Mouse (Mus musculus) forebrain, embryonic 15.5 days (tissue): Measurements from ENCODE around the gene Spock1. TPM values are rescaled to one million over a fixed set of nuclear protein-coding genes. Genes with fewer than 3 reads are reported as not detected.

Experiments
- ATAC-seq: fragments of 200-750 bp; cut with Nextera tagmentation; replicated peaks from 2 replicates; pipeline ENCODE4 v1.8.0; 2017; ENCODE audit warnings: mild to moderate bottlenecking, moderate TSS enrichment, moderate library complexity
- H3K27ac ChIP-seq: fragments of 300-500 bp; sonication (generic); replicated peaks from 2 replicates; pipeline ENCODE4 v1.5.1; 2015; ENCODE audit warnings: mild to moderate bottlenecking, inconsistent platforms
- H3K27me3 ChIP-seq: fragments of 300-500 bp; sonication (generic); 2 replicates; pipeline ENCODE4 v1.6.1; 2015; ENCODE audit warnings: inconsistent platforms
- H3K36me3 ChIP-seq: fragments of 300-500 bp; sonication (generic); 2 replicates; pipeline ENCODE4 v1.6.1; 2015; ENCODE audit warnings: mild to moderate bottlenecking, inconsistent platforms
- H3K4me1 ChIP-seq: fragments of 300-500 bp; sonication (generic); 2 replicates; pipeline ENCODE4 v1.6.1; 2015; ENCODE audit warnings: inconsistent platforms
- H3K4me2 ChIP-seq: fragments of 300-500 bp; sonication (generic); replicated peaks from 2 replicates; pipeline ENCODE4 v1.6.1; 2015; ENCODE audit warnings: mild to moderate bottlenecking, inconsistent platforms
- H3K4me3 ChIP-seq: fragments of 300-500 bp; sonication (generic); 2 replicates; pipeline ENCODE4 v1.5.1; 2015; ENCODE audit warnings: mild to moderate bottlenecking, inconsistent platforms
- H3K9ac ChIP-seq: fragments of 300-500 bp; sonication (generic); replicated peaks from 2 replicates; pipeline ENCODE4 v1.6.1; 2015; ENCODE audit warnings: mild to moderate bottlenecking, inconsistent platforms
- H3K9me3 ChIP-seq: fragments of 300-500 bp; sonication (generic); 2 replicates; pipeline ENCODE4 v1.6.1; 2016; ENCODE audit warnings: inconsistent platforms
- WGBS: fragments of 180-500 bp; shearing (Covaris S2); methylation state at CpG from one replicate; pipeline ENCODE4 v1.1.7; 2015; ENCODE audit warnings: mixed read lengths; 5-methylcytosine and 5-hydroxymethylcytosine counted together
- polyA plus RNA-seq: library from polyadenylated mRNA; unstranded; fragments of >200 nt; fragmentation: Nextera tagmentation; extraction: Ambion mirVana; gene quantifications from 2 replicates; pipeline ENCODE4 v1.2.1, GENCODE M21; 2015

Spock1 gene
- polyA plus RNA-seq, 1 experiment from 2014 or later, result 35.9 TPM

- H3K4me2 ChIP-seq, result no peak overlapping the region
- H3K36me3 ChIP-seq, result no peaks in the 10 kb centered on the region
- H3K27ac ChIP-seq, result no peak overlapping the region
- H3K9me3 ChIP-seq, result no peaks in the 10 kb centered on the region
- H3K4me3 ChIP-seq, result no peak overlapping the region
- H3K9ac ChIP-seq, result no peak overlapping the region
- ATAC-seq, result no peak
- WGBS, result 74% methylated on average over 4 of the region's 4 CpGs
- peaks cover 12% of the 10 kb centered on the region for H3K4me1 ChIP-seq
- H3K27me3 ChIP-seq, result no peaks in the 10 kb centered on the region
These were observed 245.6 kb downstream of the Spock1 start for GRCm38 (mm10) chr13:57662554-57662953.

DNA sequence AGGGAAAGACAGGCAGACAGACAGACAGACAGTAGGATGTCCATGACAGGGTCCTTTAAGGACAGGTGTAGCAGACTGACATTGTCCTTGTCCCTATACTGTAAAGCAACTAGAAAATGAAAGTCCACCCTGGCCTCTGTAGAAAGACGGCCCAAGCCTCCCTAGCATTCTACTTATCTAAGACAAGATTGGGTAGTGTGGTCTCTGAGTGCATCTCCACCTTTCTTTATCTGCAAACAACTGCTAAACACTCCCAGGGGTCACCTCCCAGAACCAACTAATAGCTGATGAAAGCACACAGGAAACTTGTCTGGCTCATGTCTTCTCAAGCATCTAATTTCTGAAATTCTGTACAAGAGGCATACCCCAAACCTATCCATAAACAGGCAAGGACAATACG, 247.6 kb downstream of the Spock1 start:
- Histone ChIP-seq H3K4me2 (no peak overlapping the region), H3K4me3 (no peak overlapping the region), H3K27me3 (no peaks in the 10 kb centered on the region), H3K36me3 (no peaks in the 10 kb centered on the region), H3K4me1 (no peaks in the 10 kb centered on the region), H3K9ac (no peak overlapping the region), H3K9me3 (no peaks in the 10 kb centered on the region), H3K27ac (no peak overlapping the region)
- 95% methylated on average over 2 of the region's 2 CpGs for WGBS
- no peak for ATAC-seq

DNA sequence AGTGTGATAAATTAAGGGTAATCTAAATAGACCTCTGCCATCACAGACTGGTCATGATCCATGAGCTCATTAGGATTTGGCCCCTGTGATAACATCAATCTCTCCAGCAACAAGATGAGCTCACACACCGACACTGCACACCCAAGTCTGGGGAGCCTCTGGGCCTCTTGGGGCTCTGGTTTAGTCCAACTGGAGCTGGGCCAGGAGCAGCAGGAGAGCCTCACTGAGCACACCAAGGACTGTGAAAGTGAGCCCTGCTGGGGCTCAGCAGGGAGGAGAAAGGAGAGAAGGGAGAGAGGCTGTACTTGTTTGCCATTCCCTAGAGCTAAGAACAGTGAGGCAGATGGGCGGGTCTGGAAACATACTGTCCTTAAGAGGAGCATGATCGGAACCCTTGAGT, 248.3 kb downstream of the Spock1 start:
- Histone ChIP-seq H3K36me3 (no peaks in the 10 kb centered on the region), H3K27me3 (no peaks in the 10 kb centered on the region), H3K4me3 (no peak overlapping the region), H3K9ac (no peak overlapping the region), H3K27ac (no peak overlapping the region), H3K4me2 (no peak overlapping the region), H3K4me1 (no peaks in the 10 kb centered on the region), H3K9me3 (no peaks in the 10 kb centered on the region)
- ATAC-seq, result no peak
- WGBS, result 81% methylated on average over 3 of the region's 3 CpGs

DNA sequence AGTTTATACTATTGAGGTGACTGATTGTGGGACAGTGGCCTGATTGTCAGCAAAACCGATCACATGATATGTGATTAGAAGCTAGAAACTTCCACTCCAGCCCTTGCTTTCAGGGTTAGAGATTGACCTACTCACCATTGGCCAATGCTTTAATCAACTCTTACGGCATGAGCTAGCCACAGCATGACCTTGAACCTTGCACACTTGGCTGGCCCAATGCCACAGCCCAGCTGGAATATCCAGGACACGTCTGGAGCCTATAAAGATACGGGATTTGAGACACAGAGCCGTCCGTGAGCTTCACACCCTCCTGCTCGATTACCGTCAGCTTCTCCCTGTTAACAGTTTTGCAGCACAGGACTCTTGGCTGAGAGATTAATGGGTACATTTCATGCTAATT, 251.5 kb downstream of the Spock1 start:
- H3K9me3 ChIP-seq, result no peaks in the 10 kb centered on the region
- 69% methylated on average over 8 of the region's 8 CpGs for WGBS
- no peaks in the 10 kb centered on the region for H3K4me1 ChIP-seq
- no peak overlapping the region for H3K9ac ChIP-seq
- H3K36me3 ChIP-seq, result no peaks in the 10 kb centered on the region
- no peak overlapping the region for H3K4me2 ChIP-seq
- H3K27ac ChIP-seq, result no peak overlapping the region
- no peaks in the 10 kb centered on the region for H3K27me3 ChIP-seq
- H3K4me3 ChIP-seq, result no peak overlapping the region
- ATAC-seq, result no peak

GRCm38 (mm10) chr13:57654362-57654761, 253.8 kb downstream of the Spock1 start:
- Histone ChIP-seq H3K4me3 (no peak overlapping the region), H3K9ac (no peak overlapping the region), H3K27ac (0 out of 2 replicates have a peak overlapping the region, but pooled peaks have one; percentile 1), H3K36me3 (no peaks in the 10 kb centered on the region), H3K4me2 (no peak overlapping the region), H3K27me3 (no peaks in the 10 kb centered on the region), H3K9me3 (no peaks in the 10 kb centered on the region), H3K4me1 (peaks cover 9% of the 10 kb centered on the region)
- no peak for ATAC-seq
- 73% methylated on average over 7 of the region's 7 CpGs for WGBS

- H3K4me2 ChIP-seq, result no peak overlapping the region
- H3K4me3 ChIP-seq, result no peak overlapping the region
- no peak overlapping the region for H3K27ac ChIP-seq
- no peaks in the 10 kb centered on the region for H3K36me3 ChIP-seq
- ATAC-seq, result no peak
- WGBS, result 66% methylated on average over 4 of the region's 4 CpGs
- H3K9me3 ChIP-seq, result no peaks in the 10 kb centered on the region
- H3K4me1 ChIP-seq, result peaks cover 15% of the 10 kb centered on the region
- no peak overlapping the region for H3K9ac ChIP-seq
- no peaks in the 10 kb centered on the region for H3K27me3 ChIP-seq
These were observed 256.9 kb downstream of the Spock1 start for GRCm38 (mm10) chr13:57651236-57651635.

DNA sequence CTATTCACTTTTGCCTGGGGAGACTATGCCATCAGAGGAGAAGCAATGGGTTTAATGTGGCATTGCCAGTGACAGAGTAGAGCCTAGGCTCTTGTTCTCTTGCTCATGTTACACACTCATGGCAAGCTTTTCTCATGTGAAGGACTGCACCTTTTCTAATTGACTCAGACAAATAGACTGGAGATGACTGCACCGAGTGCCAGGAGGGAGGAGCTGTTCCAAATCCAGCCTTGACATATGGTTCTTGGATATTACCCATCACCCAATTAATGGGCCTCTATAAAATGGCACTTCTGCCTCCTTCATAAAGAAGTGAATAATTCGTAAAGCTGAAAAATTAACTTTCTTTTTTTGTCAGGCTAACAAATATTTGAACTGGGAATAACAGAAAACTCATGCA, 259.3 kb downstream of the Spock1 start:
- 48% methylated on average over 2 of the region's 2 CpGs for WGBS
- Histone ChIP-seq H3K9ac (no peak overlapping the region), H3K9me3 (no peaks in the 10 kb centered on the region), H3K4me3 (no peak overlapping the region), H3K27ac (no peak overlapping the region), H3K27me3 (no peaks in the 10 kb centered on the region), H3K36me3 (no peaks in the 10 kb centered on the region), H3K4me1 (peaks cover 15% of the 10 kb centered on the region), H3K4me2 (no peak overlapping the region)
- no peak for ATAC-seq

DNA sequence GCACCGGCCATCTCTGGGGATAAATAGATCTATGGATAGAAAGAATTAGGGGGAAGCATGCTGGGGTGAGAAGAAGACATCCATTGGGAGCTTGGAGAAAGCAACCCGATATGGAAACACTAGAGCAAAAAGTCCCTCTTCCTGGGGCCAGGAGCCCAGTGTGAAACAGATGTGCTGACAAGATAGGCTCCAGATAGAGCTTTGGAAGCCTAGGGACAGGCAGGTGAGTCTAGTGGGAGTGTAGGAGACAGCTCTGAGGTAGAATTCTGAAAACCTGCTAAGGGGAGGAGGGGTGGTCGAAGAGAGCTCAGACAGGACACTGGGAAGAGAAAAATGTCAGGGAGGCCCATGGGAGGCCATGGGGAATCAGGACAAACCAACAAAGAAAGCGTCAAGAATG, 260.7 kb downstream of the Spock1 start:
- Histone ChIP-seq H3K36me3 (no peaks in the 10 kb centered on the region), H3K9ac (no peak overlapping the region), H3K4me1 (peaks cover 18% of the 10 kb centered on the region), H3K9me3 (no peaks in the 10 kb centered on the region), H3K27me3 (no peaks in the 10 kb centered on the region), H3K4me3 (no peak overlapping the region), H3K4me2 (no peak overlapping the region), H3K27ac (no peak overlapping the region)
- 86% methylated on average over 4 of the region's 4 CpGs for WGBS
- no peak for ATAC-seq

DNA sequence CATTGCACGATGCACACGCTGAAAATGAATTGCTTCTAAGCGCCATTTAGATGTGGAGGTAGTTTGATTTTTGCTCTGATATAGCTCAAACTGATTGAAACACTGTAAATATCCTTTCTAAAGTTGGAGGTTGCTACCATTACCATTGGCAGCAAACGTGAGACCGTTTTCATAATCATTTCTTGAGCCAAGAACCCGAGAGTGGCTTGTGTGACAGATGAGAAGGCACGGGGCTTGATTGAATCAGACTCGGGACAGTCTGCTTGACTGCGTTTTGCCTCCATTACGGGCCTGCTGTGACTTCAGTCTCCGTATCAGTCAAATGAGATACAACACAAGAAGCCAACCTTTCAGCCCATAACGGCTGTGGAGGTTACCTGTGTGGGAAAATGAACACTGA, 265.1 kb downstream of the Spock1 start:
- Histone ChIP-seq H3K9me3 (no peaks in the 10 kb centered on the region), H3K9ac (no peak overlapping the region), H3K36me3 (no peaks in the 10 kb centered on the region), H3K4me2 (no peak overlapping the region), H3K4me3 (no peak overlapping the region), H3K27me3 (no peaks in the 10 kb centered on the region), H3K27ac (peak overlapping the region; percentile 53), H3K4me1 (peaks cover 13% of the 10 kb centered on the region)
- WGBS, result 59% methylated on average over 12 of the region's 12 CpGs
- no peak for ATAC-seq

DNA sequence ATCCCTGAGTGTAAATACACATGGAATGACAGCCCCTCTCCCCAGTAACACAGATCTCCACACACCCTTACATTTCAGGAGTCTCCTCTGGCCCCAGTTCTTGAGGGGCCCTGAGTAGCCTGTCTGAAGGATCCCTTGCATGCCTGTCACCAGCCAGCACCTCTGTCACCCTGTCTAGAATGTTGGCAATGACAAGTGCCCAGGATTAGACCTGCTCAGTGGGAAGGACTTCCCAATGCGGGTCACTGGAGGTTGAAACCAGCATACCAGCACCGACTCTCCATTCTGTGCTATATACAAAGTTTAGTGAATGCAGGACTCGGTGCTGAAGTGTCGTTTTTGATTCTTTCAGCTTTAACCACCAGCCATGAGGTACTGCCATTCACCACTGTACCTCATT, 266.5 kb downstream of the Spock1 start:
- Histone ChIP-seq H3K27me3 (no peaks in the 10 kb centered on the region), H3K36me3 (no peaks in the 10 kb centered on the region), H3K9me3 (no peaks in the 10 kb centered on the region), H3K9ac (no peak overlapping the region), H3K4me1 (peaks cover 27% of the 10 kb centered on the region), H3K4me2 (no peak overlapping the region), H3K4me3 (no peak overlapping the region), H3K27ac (no peak overlapping the region)
- ATAC-seq, result no peak
- 81% methylated on average over 4 of the region's 4 CpGs for WGBS

- H3K4me2 ChIP-seq, result no peak overlapping the region
- H3K4me3 ChIP-seq, result no peak overlapping the region
- no peaks in the 10 kb centered on the region for H3K27me3 ChIP-seq
- peaks cover 33% of the 10 kb centered on the region for H3K4me1 ChIP-seq
- no peaks in the 10 kb centered on the region for H3K36me3 ChIP-seq
- no peaks in the 10 kb centered on the region for H3K9me3 ChIP-seq
- H3K9ac ChIP-seq, result no peak overlapping the region
- no peak overlapping the region for H3K27ac ChIP-seq
- 79% methylated on average over 2 of the region's 2 CpGs for WGBS
- ATAC-seq, result no peak
These were observed 267.2 kb downstream of the Spock1 start for GRCm38 (mm10) chr13:57640968-57641367.

GRCm38 (mm10) chr13:57638820-57639219, 269.3 kb downstream of the Spock1 start:
- no peak for ATAC-seq
- Histone ChIP-seq H3K4me3 (no peak overlapping the region), H3K36me3 (no peaks in the 10 kb centered on the region), H3K9me3 (no peaks in the 10 kb centered on the region), H3K27ac (peak overlapping the region; percentile 81), H3K4me2 (no peak overlapping the region), H3K9ac (no peak overlapping the region), H3K4me1 (peaks cover 35% of the 10 kb centered on the region), H3K27me3 (no peaks in the 10 kb centered on the region)
- 67% methylated on average over 5 of the region's 5 CpGs for WGBS

DNA sequence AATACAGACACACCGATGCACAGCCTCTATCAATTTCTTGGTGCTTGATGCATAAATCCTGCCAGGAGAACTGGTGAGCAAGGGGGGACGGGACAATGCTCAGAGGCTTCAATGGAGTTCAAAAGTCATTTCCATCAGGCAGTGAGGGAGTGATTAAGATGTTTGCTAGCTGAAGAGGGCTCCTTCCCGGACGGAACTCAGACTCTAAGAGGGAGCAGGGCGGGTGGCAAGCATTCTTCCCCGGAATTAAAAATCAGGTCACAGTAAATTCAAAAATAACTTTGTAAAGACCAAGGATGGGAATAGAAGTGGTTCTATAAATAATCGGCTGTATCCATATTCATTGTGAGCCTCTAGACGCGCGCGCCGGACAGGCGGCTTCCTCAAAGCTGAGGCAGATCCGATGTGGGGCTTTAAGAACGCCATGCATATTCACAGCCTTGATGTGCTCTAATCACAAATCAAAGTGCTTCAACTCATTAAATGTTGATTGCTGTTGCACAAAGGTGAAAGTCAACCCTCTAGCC, 270.5 kb downstream of the Spock1 start:
- WGBS, result 56% methylated on average over 15 of the region's 15 CpGs
- no peaks in the 10 kb centered on the region for H3K27me3 ChIP-seq
- H3K36me3 ChIP-seq, result no peaks in the 10 kb centered on the region
- peaks cover 32% of the 10 kb centered on the region for H3K4me1 ChIP-seq
- no peak overlapping the region for H3K4me3 ChIP-seq
- ATAC-seq, result no peak
- H3K9me3 ChIP-seq, result no peaks in the 10 kb centered on the region
- H3K4me2 ChIP-seq, result no peak overlapping the region
- no peak overlapping the region for H3K9ac ChIP-seq
- peak overlapping the region; percentile 81 for H3K27ac ChIP-seq
